Mouse (Mus musculus) CD4-positive, CD25-positive, alpha-beta regulatory T cell, adult 2 months (primary cell): ENCODE measurements at regions not wholly inside any gene's neighbourhood (a gene's known extent, or its start where the extent isn't known, plus 50 kb on each side); places are given as distances from the start of the nearest gene placed in this dataset.
"Not testable (repeated sequence)": the region's sequence is repeated elsewhere in the genome, so short reads cannot be mapped to it uniquely, and the experiment has no call there.

Experiments
- DNase-seq: peaks from one replicate; pipeline ENCODE4 v3.0.0-alpha.2; 2012; ENCODE audit warnings: low read depth, low spot score

- DNase-seq: no peak
These were observed 697.8 kb upstream of the Got2 start for GRCm38 (mm10) chr8:96586129-96586528.

- peak; percentile 7 for DNase-seq
These were observed 664.2 kb upstream of the Got2 start for GRCm38 (mm10) chr8:96552512-96552911.

- DNase-seq: no peak
These were observed 662.1 kb upstream of the Got2 start for GRCm38 (mm10) chr8:96550408-96550807.

- DNase-seq: no peak
These were observed 660.3 kb upstream of the Got2 start for GRCm38 (mm10) chr8:96548663-96549062.

- DNase-seq: no peak
These were observed 659.8 kb upstream of the Got2 start for GRCm38 (mm10) chr8:96548187-96548586.

- DNase-seq: no peak
These were observed 653.9 kb upstream of the Got2 start for GRCm38 (mm10) chr8:96542215-96542614.

DNA sequence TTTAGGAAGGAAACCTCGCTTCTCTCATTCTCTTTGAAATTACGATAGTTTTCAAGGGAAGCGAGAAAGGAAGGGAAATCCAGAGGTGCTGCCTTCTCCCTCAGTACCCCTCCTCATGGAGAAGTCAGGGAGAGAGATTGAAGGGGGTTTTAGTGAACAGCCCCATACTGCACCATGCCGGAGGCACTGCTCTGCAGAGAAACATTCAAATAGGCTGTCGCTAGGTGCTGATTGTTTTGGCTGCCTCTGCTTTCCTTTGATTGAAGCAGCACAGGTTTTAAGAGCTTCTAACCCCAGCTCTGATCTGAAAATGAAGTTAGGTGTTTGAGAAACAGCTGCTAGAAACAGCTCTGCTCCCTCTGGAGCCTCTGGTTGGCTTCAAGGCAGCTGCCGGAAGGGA lies 610.5 kb upstream of the Got2 start:
- no peak for DNase-seq

DNA sequence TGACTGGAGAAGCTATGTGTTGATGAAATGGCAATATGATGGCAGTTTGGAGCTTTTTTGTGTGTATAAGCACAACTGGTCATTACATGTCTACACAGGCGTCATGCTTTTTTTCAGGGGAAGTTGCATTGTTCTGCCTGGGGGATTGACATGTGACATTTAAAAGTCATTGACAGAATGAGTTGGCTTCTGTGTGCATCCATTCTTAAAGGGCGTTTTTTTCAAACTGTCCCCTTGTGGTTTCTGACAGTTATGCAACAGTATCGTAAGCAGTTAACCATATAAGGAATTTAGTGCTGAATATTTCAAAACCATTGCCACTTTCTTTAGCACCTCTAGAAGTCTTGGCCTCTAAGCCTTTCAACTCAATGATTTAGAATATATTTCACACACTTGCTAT lies 607.1 kb upstream of the Got2 start:
- no peak for DNase-seq

DNA sequence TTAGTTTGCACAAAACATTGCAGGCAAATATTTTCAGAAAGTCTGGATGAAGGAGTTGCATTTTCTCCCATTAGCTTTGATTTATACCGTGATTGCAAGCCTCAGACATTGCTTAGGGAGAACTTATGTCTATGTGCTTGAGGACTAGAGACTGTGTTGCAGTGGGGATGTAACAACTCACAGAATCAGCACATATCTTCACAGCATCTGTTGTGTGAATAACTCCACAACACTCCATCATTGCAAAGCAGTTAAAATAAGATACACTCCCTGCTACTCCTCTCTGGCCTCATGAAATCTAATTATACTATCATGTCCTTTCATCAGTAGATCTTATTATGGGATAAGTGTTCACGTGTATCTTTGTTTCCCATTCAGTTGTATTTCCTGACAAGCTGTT lies 601.5 kb upstream of the Got2 start:
- DNase-seq: no peak

DNA sequence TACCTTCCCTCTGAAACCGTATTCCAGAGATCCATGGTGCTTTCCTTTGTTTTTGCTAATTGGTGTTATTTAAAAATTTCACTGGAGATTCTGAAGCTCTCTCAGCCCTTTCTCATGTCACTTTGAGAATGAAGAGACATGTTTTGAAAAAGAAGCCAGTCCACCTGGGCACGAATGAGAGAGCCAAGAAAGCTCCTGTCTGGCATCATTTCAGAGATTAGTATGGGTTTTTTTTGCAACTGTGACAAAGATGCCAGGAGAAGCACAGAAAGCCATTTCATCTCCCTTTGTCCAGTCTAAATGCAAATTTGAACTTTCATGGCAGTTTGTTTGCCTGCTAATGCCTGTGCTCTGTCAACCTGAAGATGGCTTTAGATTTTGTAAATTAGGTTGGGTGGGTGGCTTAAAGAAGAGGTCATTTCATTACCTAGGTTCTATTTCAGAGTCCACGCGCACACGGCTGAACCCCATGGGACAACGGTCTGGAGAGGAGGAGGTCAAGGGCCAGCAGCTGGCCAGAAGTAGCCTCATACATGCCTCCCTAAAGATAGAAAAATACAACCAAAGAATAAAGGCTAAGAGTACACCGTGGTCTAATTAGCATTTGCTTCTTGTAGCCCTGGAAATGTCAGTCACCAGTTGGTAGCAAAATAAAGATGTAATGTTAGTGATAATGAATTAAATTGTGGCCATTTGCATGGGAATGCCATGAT lies 600.5 kb upstream of the Got2 start:
- DNase-seq: no peak

GRCm38 (mm10) chr8:96455915-96456314 lies 567.6 kb upstream of the Got2 start:
- no peak for DNase-seq

GRCm38 (mm10) chr8:96455336-96455735 lies 567.0 kb upstream of the Got2 start:
- no peak for DNase-seq

- no peak for DNase-seq
These were observed 541.4 kb upstream of the Got2 start for GRCm38 (mm10) chr8:96429708-96430107.

GRCm38 (mm10) chr8:96426900-96427299 lies 538.6 kb upstream of the Got2 start:
- no peak for DNase-seq

DNA sequence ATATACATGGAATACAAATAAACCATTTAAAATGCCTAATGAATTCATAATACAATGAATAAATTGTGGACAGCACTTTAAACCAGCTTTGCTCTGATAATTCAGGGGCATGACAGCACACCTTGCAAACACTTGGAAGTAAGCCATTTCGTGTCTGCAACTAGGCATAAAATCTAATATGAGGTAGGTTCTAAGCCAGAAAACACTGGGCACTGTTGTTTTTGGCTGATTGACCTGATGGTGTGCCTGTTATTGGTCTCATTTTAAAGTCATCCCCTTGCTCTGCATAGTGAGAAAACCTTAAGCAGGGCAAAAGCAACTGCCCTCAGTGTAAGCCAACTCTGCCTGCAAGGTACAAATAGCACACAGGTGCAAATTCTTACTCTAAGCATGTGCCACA lies 521.3 kb upstream of the Got2 start:
- no peak for DNase-seq

DNA sequence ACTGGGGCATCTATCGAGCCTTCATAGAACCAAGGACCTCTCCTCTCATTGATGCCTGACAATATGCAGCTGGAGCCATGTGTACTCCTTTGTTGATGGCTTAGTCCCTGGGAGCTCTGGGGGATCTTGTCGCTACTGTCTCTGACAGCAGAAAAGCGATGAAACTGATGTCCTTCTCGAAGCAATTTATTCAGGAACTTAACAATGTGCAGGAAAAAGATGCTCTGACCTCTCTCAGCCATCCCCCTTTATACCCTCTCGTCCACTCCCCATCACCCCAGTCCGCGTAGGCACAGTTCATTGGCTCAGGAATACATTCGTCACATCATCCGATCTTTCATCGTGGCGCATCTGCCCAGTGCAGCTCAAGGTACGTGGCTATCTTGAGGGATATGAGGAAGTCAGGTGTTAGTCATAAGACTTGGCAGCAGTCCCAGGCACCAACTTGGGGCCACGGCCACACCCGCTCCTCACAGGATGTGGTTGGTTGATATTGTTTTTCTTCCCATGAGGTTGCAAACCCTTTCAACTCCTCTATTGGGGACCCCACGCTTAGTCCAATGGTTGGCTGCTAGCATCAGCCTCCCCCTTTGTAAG lies 516.3 kb upstream of the Got2 start:
- DNase-seq: no peak

DNA sequence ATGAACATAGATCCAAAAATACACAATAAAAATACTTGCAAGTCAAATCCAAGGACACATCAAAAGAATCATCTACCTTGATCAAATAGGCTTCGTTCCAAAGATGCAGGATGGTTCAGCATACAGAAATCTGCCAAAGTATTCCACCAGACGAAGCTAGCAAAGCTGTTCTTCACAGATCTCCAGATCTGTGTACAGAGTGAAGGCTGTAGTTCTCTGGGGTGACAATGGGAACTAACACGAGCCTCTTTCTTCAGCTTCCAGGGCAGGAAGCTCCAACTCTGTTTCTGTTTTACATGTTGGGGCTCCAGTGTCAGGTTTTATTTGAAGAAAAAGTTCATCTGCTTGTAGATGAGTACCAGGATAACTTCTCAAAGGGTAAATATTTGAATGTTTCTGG lies 515.3 kb upstream of the Got2 start:
- no peak for DNase-seq

DNA sequence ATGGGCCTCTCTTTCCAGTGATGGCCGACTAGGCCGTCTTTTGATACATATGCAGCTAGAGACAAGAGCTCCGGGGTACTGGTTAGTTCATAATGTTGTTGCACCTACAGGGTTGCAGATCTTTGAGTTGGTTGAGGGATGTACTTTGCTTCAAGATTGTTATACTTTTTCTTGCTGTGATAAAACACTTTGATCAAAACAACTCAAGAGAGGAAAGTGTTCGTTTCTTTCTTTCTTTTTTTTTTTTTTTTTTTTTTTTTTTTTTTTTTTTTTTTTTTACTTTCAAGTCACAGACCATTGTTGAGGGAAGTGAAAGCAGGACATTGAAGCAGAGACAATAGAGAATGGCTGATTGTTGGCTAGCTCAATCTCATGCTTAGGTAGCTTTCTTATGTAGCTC lies 511.0 kb upstream of the Got2 start:
- not testable (repeated sequence) for DNase-seq

- DNase-seq: no peak
These were observed 504.7 kb upstream of the Got2 start for GRCm38 (mm10) chr8:96393024-96393423.

DNA sequence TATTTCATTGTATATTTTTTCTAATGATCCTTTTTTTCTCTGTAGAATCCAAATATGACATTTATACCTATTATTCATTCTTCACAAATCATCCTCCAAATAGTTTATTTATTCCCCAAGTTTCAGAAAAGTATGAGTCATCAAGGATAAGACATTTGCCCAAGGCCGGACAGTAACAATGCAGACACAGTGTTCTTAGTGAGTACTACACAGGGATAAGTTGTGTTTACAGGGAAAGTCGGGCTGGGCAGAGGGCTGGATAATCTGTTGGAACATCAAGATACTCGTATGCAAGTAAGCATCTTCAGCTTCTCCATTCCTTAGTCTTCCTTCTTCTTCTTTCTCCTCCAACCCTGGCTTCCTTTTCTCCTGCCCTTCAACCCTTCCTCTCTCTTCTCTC lies 500.9 kb upstream of the Got2 start:
- DNase-seq: no peak

DNA sequence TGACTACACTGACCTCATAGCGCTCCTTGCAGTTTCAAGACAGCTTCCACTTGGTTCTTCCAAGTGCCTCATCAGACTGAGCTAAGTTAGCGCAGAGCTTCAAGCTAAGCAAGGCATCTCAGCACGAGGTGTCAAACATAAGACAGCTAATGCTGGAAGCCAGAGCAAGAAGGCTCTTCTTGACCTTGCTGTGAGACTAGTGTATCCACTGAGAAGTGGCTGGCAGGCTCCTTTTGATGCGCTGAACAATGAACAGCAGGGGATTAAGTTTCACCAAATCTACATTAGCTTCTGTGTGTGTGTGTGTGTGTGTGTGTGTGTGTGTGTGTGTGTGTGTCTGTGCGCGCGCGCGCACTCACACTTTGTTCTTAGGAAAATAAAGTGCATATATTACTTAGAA lies 482.2 kb upstream of the Got2 start:
- no peak for DNase-seq

GRCm38 (mm10) chr8:96362853-96363445 lies 474.6 kb upstream of the Got2 start:
- no peak for DNase-seq

GRCm38 (mm10) chr8:96350531-96351069 lies 462.3 kb upstream of the Got2 start:
- no peak for DNase-seq
